Mouse (Mus musculus) limb, embryonic 15.5 days (tissue): ENCODE results near the gene Dennd2a. TPM values are rescaled to one million over a fixed set of nuclear protein-coding genes. Genes with fewer than 3 reads are reported as not detected.

ENCODE experiments used
- ATAC-seq: fragments of 200-750 bp; cut with Nextera tagmentation; 2 replicates; pipeline ENCODE4 v1.8.0; 2017; ENCODE audit warnings: low read depth, moderate TSS enrichment; ENCODE audit not compliant: insufficient number of reproducible peaks, low FRiP score, low TSS enrichment
- H3K27ac ChIP-seq: fragments of 300-500 bp; sonication (generic); 2 replicates; pipeline ENCODE4 v1.5.1; 2015; ENCODE audit warnings: moderate library complexity, mild to moderate bottlenecking, inconsistent platforms
- H3K27me3 ChIP-seq: fragments of 300-500 bp; sonication (generic); 2 replicates; pipeline ENCODE4 v1.6.1; 2015; ENCODE audit warnings: inconsistent platforms
- H3K36me3 ChIP-seq: fragments of 300-500 bp; sonication (generic); 2 replicates; pipeline ENCODE4 v1.6.1; 2015; ENCODE audit warnings: inconsistent platforms
- H3K4me1 ChIP-seq: fragments of 300-500 bp; sonication (generic); 2 replicates; pipeline ENCODE4 v1.6.1; 2015; ENCODE audit warnings: inconsistent platforms
- H3K4me2 ChIP-seq: fragments of 300-500 bp; sonication (generic); 2 replicates; pipeline ENCODE4 v1.6.1; 2015; ENCODE audit warnings: mild to moderate bottlenecking, inconsistent platforms
- H3K4me3 ChIP-seq: fragments of 300-500 bp; sonication (generic); 2 replicates; pipeline ENCODE4 v1.5.1; 2015; ENCODE audit warnings: mild to moderate bottlenecking, inconsistent platforms
- H3K9ac ChIP-seq: fragments of 300-500 bp; sonication (generic); 2 replicates; pipeline ENCODE4 v1.6.1; 2015; ENCODE audit warnings: inconsistent platforms
- H3K9me3 ChIP-seq: fragments of 300-500 bp; sonication (generic); 2 replicates; pipeline ENCODE4 v1.6.1; 2016; ENCODE audit warnings: inconsistent platforms
- WGBS: fragments of 180-500 bp; shearing (Covaris S2); methylation state at CpG from one replicate; pipeline ENCODE4 v1.1.7; 2015; 5-methylcytosine and 5-hydroxymethylcytosine counted together
- polyA plus RNA-seq: library from polyadenylated mRNA; unstranded; fragments of >200 nt; fragmentation: Nextera tagmentation; extraction: Ambion mirVana; gene quantifications from 2 replicates; pipeline ENCODE4 v1.2.1, GENCODE M21; 2015

Gene Dennd2a
- polyA plus RNA-seq, 1 experiment from 2014 or later, result 21.7 TPM

GRCm38 (mm10) chr6:39493129-39493714 lies 64.4 kb downstream of the Dennd2a start:
- Histone ChIP-seq H3K4me2 (no peak overlapping the region), H3K4me3 (no peak overlapping the region), H3K9ac (no peak overlapping the region), H3K27ac (no peak overlapping the region), H3K9me3 (no peaks in the 10 kb centered on the region), H3K27me3 (no peaks in the 10 kb centered on the region), H3K36me3 (peaks cover 72% of the 10 kb centered on the region), H3K4me1 (0 out of 2 replicates have a peak, but pooled peaks cover 7% of the 10 kb centered on the region)
- 72% methylated on average over 12 of the region's 12 CpGs for WGBS
- ATAC-seq, result no peak

GRCm38 (mm10) chr6:39492161-39492560 lies 65.5 kb downstream of the Dennd2a start:
- no peak for ATAC-seq

GRCm38 (mm10) chr6:39491203-39491602 lies 66.5 kb downstream of the Dennd2a start:
- Histone ChIP-seq H3K9ac (no peak overlapping the region), H3K27ac (no peak overlapping the region), H3K4me2 (no peak overlapping the region), H3K4me3 (no peak overlapping the region), H3K4me1 (0 out of 2 replicates have a peak, but pooled peaks cover 7% of the 10 kb centered on the region), H3K36me3 (peaks cover 80% of the 10 kb centered on the region), H3K27me3 (no peaks in the 10 kb centered on the region), H3K9me3 (no peaks in the 10 kb centered on the region)
- WGBS, result 43% methylated on average over 5 of the region's 5 CpGs
- ATAC-seq, result no peak

More at GRCm38 (mm10) chr6:39492161-39492560, 65.5 kb downstream of the Dennd2a start:
- Histone ChIP-seq H3K27ac (no peak overlapping the region), H3K27me3 (no peaks in the 10 kb centered on the region), H3K9ac (no peak overlapping the region), H3K4me1 (0 out of 2 replicates have a peak, but pooled peaks cover 7% of the 10 kb centered on the region), H3K4me3 (no peak overlapping the region), H3K4me2 (no peak overlapping the region), H3K36me3 (peaks cover 80% of the 10 kb centered on the region), H3K9me3 (no peaks in the 10 kb centered on the region)
- WGBS, result 89% methylated on average over 4 of the region's 4 CpGs

GRCm38 (mm10) chr6:39488292-39488691 lies 69.4 kb downstream of the Dennd2a start:
- Histone ChIP-seq H3K4me3 (no peak overlapping the region), H3K9ac (no peak overlapping the region), H3K27me3 (no peaks in the 10 kb centered on the region), H3K4me1 (0 out of 2 replicates have a peak, but pooled peaks cover 5% of the 10 kb centered on the region), H3K4me2 (no peak overlapping the region), H3K27ac (no peak overlapping the region), H3K9me3 (no peaks in the 10 kb centered on the region), H3K36me3 (peaks cover 89% of the 10 kb centered on the region)
- WGBS, result 88% methylated on average over 8 of the region's 8 CpGs
- no peak for ATAC-seq

- over 99% methylated on average over 4 of the region's 4 CpGs for WGBS
- Histone ChIP-seq H3K27me3 (no peaks in the 10 kb centered on the region), H3K9me3 (no peaks in the 10 kb centered on the region), H3K4me2 (no peak overlapping the region), H3K36me3 (peaks cover 88% of the 10 kb centered on the region), H3K9ac (no peak overlapping the region), H3K27ac (no peak overlapping the region), H3K4me3 (no peak overlapping the region), H3K4me1 (0 out of 2 replicates have a peak, but pooled peaks cover 5% of the 10 kb centered on the region)
- no peak for ATAC-seq
Measured at GRCm38 (mm10) chr6:39483656-39484055, 74.0 kb downstream of the Dennd2a start.

GRCm38 (mm10) chr6:39478509-39479150 lies 79.0 kb downstream of the Dennd2a start:
- peak overlapping the region; percentile 38; the same call in 1 of the 2 replicates for H3K27ac ChIP-seq
- ATAC-seq, result no peak

GRCm38 (mm10) chr6:39476617-39477016 lies 81.0 kb downstream of the Dennd2a start:
- ATAC-seq, result no peak
- Histone ChIP-seq H3K4me2 (no peak overlapping the region), H3K9ac (no peak overlapping the region), H3K27ac (no peak overlapping the region), H3K9me3 (no peaks in the 10 kb centered on the region), H3K4me1 (peaks cover 26% of the 10 kb centered on the region), H3K4me3 (no peak overlapping the region), H3K36me3 (peaks cover 35% of the 10 kb centered on the region), H3K27me3 (no peaks in the 10 kb centered on the region)
- 74% methylated on average over 1 of the region's 1 CpGs for WGBS

More at GRCm38 (mm10) chr6:39478509-39479150, 79.0 kb downstream of the Dennd2a start:
- H3K27me3 ChIP-seq, result no peaks in the 10 kb centered on the region
- WGBS, result 43% methylated on average over 8 of the region's 8 CpGs
- H3K9me3 ChIP-seq, result no peaks in the 10 kb centered on the region
- H3K36me3 ChIP-seq, result peaks cover 53% of the 10 kb centered on the region
- H3K4me1 ChIP-seq, result peaks cover 22% of the 10 kb centered on the region
- H3K4me2 ChIP-seq, result no peak overlapping the region
- H3K9ac ChIP-seq, result no peak overlapping the region
- no peak overlapping the region for H3K4me3 ChIP-seq

GRCm38 (mm10) chr6:39474424-39474823 lies 83.2 kb downstream of the Dennd2a start:
- Histone ChIP-seq H3K27ac (peak overlapping the region; percentile 47), H3K9ac (no peak overlapping the region), H3K36me3 (peaks cover 41% of the 10 kb centered on the region), H3K9me3 (no peaks in the 10 kb centered on the region), H3K4me2 (no peak overlapping the region), H3K4me3 (no peak overlapping the region), H3K4me1 (peaks cover 26% of the 10 kb centered on the region), H3K27me3 (no peaks in the 10 kb centered on the region)
- ATAC-seq, result peak; percentile 56
- WGBS, result 19% methylated on average over 6 of the region's 6 CpGs

GRCm38 (mm10) chr6:39472837-39473236 lies 84.8 kb downstream of the Dennd2a start:
- H3K4me3 ChIP-seq, result no peak overlapping the region
- H3K4me2 ChIP-seq, result no peak overlapping the region
- 34% methylated on average over 5 of the region's 5 CpGs for WGBS
- no peak for ATAC-seq
- no peak overlapping the region for H3K27ac ChIP-seq
- H3K4me1 ChIP-seq, result peaks cover 15% of the 10 kb centered on the region
- H3K27me3 ChIP-seq, result no peaks in the 10 kb centered on the region
- peaks cover 41% of the 10 kb centered on the region for H3K36me3 ChIP-seq
- no peaks in the 10 kb centered on the region for H3K9me3 ChIP-seq
- H3K9ac ChIP-seq, result no peak overlapping the region

- H3K36me3 ChIP-seq, result peaks cover 44% of the 10 kb centered on the region
- H3K9me3 ChIP-seq, result no peaks in the 10 kb centered on the region
- H3K9ac ChIP-seq, result no peak overlapping the region
- H3K4me3 ChIP-seq, result no peak overlapping the region
- ATAC-seq, result no peak
- H3K4me1 ChIP-seq, result peaks cover 15% of the 10 kb centered on the region
- no peaks in the 10 kb centered on the region for H3K27me3 ChIP-seq
- 68% methylated on average over 4 of the region's 4 CpGs for WGBS
- H3K4me2 ChIP-seq, result no peak overlapping the region
- no peak overlapping the region for H3K27ac ChIP-seq
Measured at GRCm38 (mm10) chr6:39472271-39472670, 85.4 kb downstream of the Dennd2a start.

GRCm38 (mm10) chr6:39470076-39470475 lies 87.6 kb downstream of the Dennd2a start:
- no peak for ATAC-seq

GRCm38 (mm10) chr6:39469427-39469826 lies 88.2 kb downstream of the Dennd2a start:
- H3K9ac ChIP-seq, result no peak overlapping the region
- peaks cover 59% of the 10 kb centered on the region for H3K36me3 ChIP-seq
- peaks cover 11% of the 10 kb centered on the region for H3K4me1 ChIP-seq
- H3K4me3 ChIP-seq, result no peak overlapping the region
- 95% methylated on average over 5 of the region's 5 CpGs for WGBS
- ATAC-seq, result no peak
- H3K27ac ChIP-seq, result no peak overlapping the region
- H3K27me3 ChIP-seq, result no peaks in the 10 kb centered on the region
- H3K4me2 ChIP-seq, result no peak overlapping the region
- H3K9me3 ChIP-seq, result no peaks in the 10 kb centered on the region

More at GRCm38 (mm10) chr6:39470076-39470475, 87.6 kb downstream of the Dennd2a start:
- peaks cover 56% of the 10 kb centered on the region for H3K36me3 ChIP-seq
- no peaks in the 10 kb centered on the region for H3K27me3 ChIP-seq
- H3K9ac ChIP-seq, result no peak overlapping the region
- H3K4me2 ChIP-seq, result no peak overlapping the region
- peaks cover 15% of the 10 kb centered on the region for H3K4me1 ChIP-seq
- no peak overlapping the region for H3K4me3 ChIP-seq
- 93% methylated on average over 14 of the region's 14 CpGs for WGBS
- H3K27ac ChIP-seq, result no peak overlapping the region
- no peaks in the 10 kb centered on the region for H3K9me3 ChIP-seq
